Mouse (Mus musculus) T-cell, adult 2 months (primary cell): Measurements from ENCODE around the gene Morn2.
A peak's percentile ranks its signal among the peaks of the same experiment; 100 is the strongest.
"Not testable (repeated sequence)": the region's sequence is repeated elsewhere in the genome, so short reads cannot be mapped to it uniquely, and the experiment has no call there.

Experiments used
- DNase-seq: peaks from one replicate; pipeline ENCODE4 v3.0.0; 2022; ENCODE audit warnings: low spot score

Gene Morn2

GRCm38 (mm10) chr17:80290074-80290657, at the start of gene Morn2, which contains the start of gene Dhx57:
Morn2 (plus strand) TSS chr17:80290203.
Dhx57 (minus strand) TSS chr17:80290476.
- DNase-seq, result peak; percentile 92

- no peak for DNase-seq
Observed at GRCm38 (mm10) chr17:80241594-80241993, 48.4 kb upstream of the Morn2 start.

- DNase-seq, result no peak
Observed at GRCm38 (mm10) chr17:80243116-80243515, 46.9 kb upstream of the Morn2 start.

GRCm38 (mm10) chr17:80252757-80253525, 37.1 kb upstream of the Morn2 start:
- no peak for DNase-seq

GRCm38 (mm10) chr17:80254421-80254820, 35.6 kb upstream of the Morn2 start:
- DNase-seq, result no peak

GRCm38 (mm10) chr17:80255208-80255607, 34.8 kb upstream of the Morn2 start:
- DNase-seq, result no peak

- no peak for DNase-seq
Observed at GRCm38 (mm10) chr17:80267065-80267464, 22.9 kb upstream of the Morn2 start.

GRCm38 (mm10) chr17:80268151-80268550, 21.9 kb upstream of the Morn2 start:
- DNase-seq, result no peak

- not testable (repeated sequence) for DNase-seq
Observed at GRCm38 (mm10) chr17:80270622-80271021, 19.4 kb upstream of the Morn2 start.

- DNase-seq, result no peak
Observed at GRCm38 (mm10) chr17:80278255-80278654, 11.7 kb upstream of the Morn2 start.

- no peak for DNase-seq
Observed at GRCm38 (mm10) chr17:80279340-80280070, 10.5 kb upstream of the Morn2 start.

GRCm38 (mm10) chr17:80284446-80284845, 5.6 kb upstream of the Morn2 start:
- DNase-seq, result no peak

GRCm38 (mm10) chr17:80288012-80288411, 2.0 kb upstream of the Morn2 start:
- DNase-seq, result no peak

GRCm38 (mm10) chr17:80289280-80290073, 526 bp upstream of the Morn2 start:
- peak; percentile 51 for DNase-seq

- DNase-seq, result peak; percentile 49
Observed at GRCm38 (mm10) chr17:80291148-80291547, 1.1 kb downstream of the Morn2 start.

GRCm38 (mm10) chr17:80295258-80295657, 5.3 kb downstream of the Morn2 start:
- no peak for DNase-seq

GRCm38 (mm10) chr17:80298844-80299243, 8.8 kb downstream of the Morn2 start:
- DNase-seq, result no peak

- no peak for DNase-seq
Observed at GRCm38 (mm10) chr17:80307251-80307650, 17.2 kb downstream of the Morn2 start, which contains the start of gene Arhgef33. Arhgef33 (plus strand) TSS chr17:80307407.

GRCm38 (mm10) chr17:80311761-80312160, 21.8 kb downstream of the Morn2 start:
- DNase-seq, result no peak

GRCm38 (mm10) chr17:80312405-80312804, 22.4 kb downstream of the Morn2 start:
- DNase-seq, result no peak

- DNase-seq, result no peak
Observed at GRCm38 (mm10) chr17:80322228-80322627, 32.2 kb downstream of the Morn2 start.

GRCm38 (mm10) chr17:80323015-80323414, 33.0 kb downstream of the Morn2 start:
- no peak for DNase-seq
